Mouse (Mus musculus): ENCODE data around the gene Slc9a3r2. TPM values are rescaled to one million over a fixed set of nuclear protein-coding genes. Genes with fewer than 3 reads are reported as not detected.

Gene Slc9a3r2
- polyA plus RNA-seq, 1 experiment from 2014 or later: 341 TPM

DNA sequence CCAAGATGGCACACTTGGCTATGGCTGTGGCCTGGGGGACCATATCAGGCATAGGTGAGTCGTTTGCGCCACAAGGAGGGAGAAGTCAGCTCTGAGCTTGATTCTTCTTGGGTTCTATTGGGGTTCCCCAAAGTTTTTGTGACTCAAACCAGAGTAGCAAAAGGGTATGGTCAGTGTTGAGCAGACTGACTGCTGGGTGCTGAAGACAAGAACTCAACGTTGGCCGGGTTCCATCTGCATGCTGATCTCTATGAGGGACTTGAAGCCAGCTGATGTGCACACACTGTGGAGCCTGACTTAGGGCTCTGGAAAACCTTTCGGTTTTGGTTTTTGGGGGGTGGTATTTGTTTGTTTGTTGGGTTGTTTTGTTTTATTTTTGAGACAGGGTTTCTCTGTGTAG is 14.4 kb downstream of the Slc9a3r2 start:
- H3K4me1 ChIP-seq (ENCODE audit: insufficient read depth, low read depth, low read length): peaks cover 45% of the 10 kb centered on the region
- H3K9ac ChIP-seq (replicated peaks; ENCODE audit: low read depth): no peak overlapping the region
- H3K27ac ChIP-seq (ENCODE audit: low read length): peak overlapping the region; percentile 52; the same call in 1 of the 2 replicates
- TF ChIP-seq CTCF (IDR thresholded peaks at IDR 0.05): no peak
- TF ChIP-seq EP300 (IDR thresholded peaks at IDR 0.05): no peak; the same call in 1 of the 2 replicates
- 91% methylated on average over 5 of the region's 5 CpGs for WGBS
- H3K4me3 ChIP-seq (ENCODE audit: low read depth, low read length): no peak overlapping the region
- no peaks in the 10 kb centered on the region for H3K27me3 ChIP-seq (replicated peaks; ENCODE audit: insufficient read depth, low read length)
- DNase-seq (ENCODE audit: low spot score): no peak
- H3K4me2 ChIP-seq (replicated peaks; ENCODE audit: low read depth, low read length): no peak overlapping the region
- H3K9me3 ChIP-seq (ENCODE audit: low read length): no peaks in the 10 kb centered on the region
- peaks cover 18% of the 10 kb centered on the region; the same call in 1 of the 2 replicates for H3K36me3 ChIP-seq (ENCODE audit: insufficient read depth, low read length)
- no peak for ATAC-seq

DNA sequence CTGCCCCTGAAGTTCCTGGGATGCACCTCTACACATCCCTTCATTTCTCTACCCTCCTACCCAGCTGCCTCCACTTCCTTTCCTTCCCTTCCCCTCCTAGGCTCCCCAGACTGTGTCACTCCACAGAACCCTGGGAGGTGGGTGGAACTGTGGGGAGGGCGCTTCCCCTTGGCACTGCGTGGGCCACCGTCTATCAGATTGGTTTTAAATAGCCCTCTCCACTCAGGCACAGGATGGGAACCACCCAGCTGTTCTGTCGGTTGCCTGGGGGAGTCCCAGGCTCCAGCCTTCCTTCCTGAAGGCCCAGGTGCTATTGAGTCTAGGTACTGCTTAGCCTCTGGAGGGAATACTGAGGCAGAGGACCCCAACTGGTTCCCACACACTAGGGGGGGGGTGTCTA is 15.1 kb downstream of the Slc9a3r2 start:
- H3K27ac ChIP-seq (ENCODE audit: low read length): peak overlapping the region; percentile 52; the same call in 1 of the 2 replicates
- no peaks in the 10 kb centered on the region for H3K27me3 ChIP-seq (replicated peaks; ENCODE audit: insufficient read depth, low read length)
- peaks cover 45% of the 10 kb centered on the region for H3K4me1 ChIP-seq (ENCODE audit: insufficient read depth, low read depth, low read length)
- DNase-seq (ENCODE audit: low spot score) (peak; percentile 55), ATAC-seq (peak; percentile 18)
- H3K4me2 ChIP-seq (replicated peaks; ENCODE audit: low read depth, low read length): no peak overlapping the region
- 54% methylated on average over 4 of the region's 4 CpGs for WGBS
- H3K9ac ChIP-seq (replicated peaks; ENCODE audit: low read depth): no peak overlapping the region
- peak; percentile 48 for TF ChIP-seq EP300 (IDR thresholded peaks at IDR 0.05)
- TF ChIP-seq CTCF (IDR thresholded peaks at IDR 0.05): no peak
- no peak overlapping the region for H3K4me3 ChIP-seq (ENCODE audit: low read depth, low read length)
- peaks cover 16% of the 10 kb centered on the region; the same call in 1 of the 2 replicates for H3K36me3 ChIP-seq (ENCODE audit: insufficient read depth, low read length)
- no peaks in the 10 kb centered on the region for H3K9me3 ChIP-seq (ENCODE audit: low read length)

DNA sequence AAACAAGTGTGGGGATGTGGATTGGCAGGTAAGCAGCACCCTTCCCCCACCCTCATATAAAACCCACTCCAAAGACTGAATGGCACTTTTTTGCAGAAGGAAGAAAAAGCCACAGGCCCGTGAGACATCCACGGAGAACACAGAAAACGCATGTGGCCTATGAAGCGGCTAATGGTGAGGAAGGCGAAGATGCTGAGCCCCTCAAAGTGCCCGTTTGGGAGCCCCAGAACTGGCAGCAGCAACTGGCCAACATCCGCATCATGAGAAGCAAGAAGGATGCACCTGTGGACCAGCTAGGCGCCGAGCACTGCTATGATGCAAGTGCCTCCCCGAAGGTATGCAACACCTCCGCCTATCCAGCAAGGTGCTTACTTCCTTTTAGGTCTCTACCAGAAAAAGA is 16.3 kb downstream of the Slc9a3r2 start:
- Histone ChIP-seq H3K4me2 (replicated peaks; ENCODE audit: low read depth, low read length) (peak overlapping the region; percentile 95; the same call in 1 of the 2 replicates), H3K27me3 (replicated peaks; ENCODE audit: insufficient read depth, low read length) (no peaks in the 10 kb centered on the region), H3K4me3 (ENCODE audit: low read depth, low read length) (no peak overlapping the region), H3K9me3 (ENCODE audit: low read length) (no peaks in the 10 kb centered on the region), H3K36me3 (ENCODE audit: insufficient read depth, low read length) (peaks cover 15% of the 10 kb centered on the region), H3K9ac (replicated peaks; ENCODE audit: low read depth) (no peak overlapping the region), H3K4me1 (ENCODE audit: insufficient read depth, low read depth, low read length) (peaks cover 40% of the 10 kb centered on the region), H3K27ac (ENCODE audit: low read length) (peak overlapping the region; percentile 97)
- DNase-seq (ENCODE audit: low spot score): no peak
- no peak for TF ChIP-seq EP300 (IDR thresholded peaks at IDR 0.05)
- TF ChIP-seq CTCF (IDR thresholded peaks at IDR 0.05): no peak
- no peak for ATAC-seq
- 92% methylated on average over 11 of the region's 11 CpGs for WGBS

DNA sequence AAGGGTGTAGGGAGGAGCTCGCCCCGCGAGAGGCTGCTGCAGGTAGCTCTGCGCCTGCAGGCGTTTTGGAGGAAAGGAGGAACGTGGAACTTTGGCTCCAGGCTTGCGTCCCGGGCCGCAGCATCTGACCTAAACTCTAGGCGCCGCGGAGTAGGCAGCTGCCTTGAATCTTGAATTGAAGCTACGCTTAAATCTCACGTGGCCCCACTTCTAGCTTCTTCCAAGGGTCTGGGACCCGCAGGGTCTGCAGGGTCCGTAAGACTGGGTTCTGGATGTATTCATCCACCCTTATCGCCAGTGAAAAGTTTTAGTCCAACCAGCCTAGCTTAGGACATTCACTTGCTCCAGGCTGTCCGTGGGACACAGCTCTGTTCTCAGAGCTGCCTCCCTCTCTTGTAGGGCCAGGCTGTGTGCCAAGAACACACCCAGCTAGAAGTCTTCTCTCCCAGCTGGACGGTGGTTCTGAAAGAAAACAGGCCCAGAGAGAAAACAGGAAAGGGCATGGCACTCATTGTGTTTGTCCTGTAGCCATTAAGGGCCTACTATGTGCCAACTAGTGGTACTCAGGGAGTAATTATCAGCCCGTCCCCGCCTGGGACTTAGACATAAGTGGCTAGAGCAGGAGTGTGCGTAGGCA is 17.2 kb downstream of the Slc9a3r2 start:
- TF ChIP-seq EP300 (IDR thresholded peaks at IDR 0.05): peak; percentile 87
- TF ChIP-seq CTCF (IDR thresholded peaks at IDR 0.05): no peak
- H3K4me2 ChIP-seq (replicated peaks; ENCODE audit: low read depth, low read length): peak overlapping the region; percentile 95

DNA sequence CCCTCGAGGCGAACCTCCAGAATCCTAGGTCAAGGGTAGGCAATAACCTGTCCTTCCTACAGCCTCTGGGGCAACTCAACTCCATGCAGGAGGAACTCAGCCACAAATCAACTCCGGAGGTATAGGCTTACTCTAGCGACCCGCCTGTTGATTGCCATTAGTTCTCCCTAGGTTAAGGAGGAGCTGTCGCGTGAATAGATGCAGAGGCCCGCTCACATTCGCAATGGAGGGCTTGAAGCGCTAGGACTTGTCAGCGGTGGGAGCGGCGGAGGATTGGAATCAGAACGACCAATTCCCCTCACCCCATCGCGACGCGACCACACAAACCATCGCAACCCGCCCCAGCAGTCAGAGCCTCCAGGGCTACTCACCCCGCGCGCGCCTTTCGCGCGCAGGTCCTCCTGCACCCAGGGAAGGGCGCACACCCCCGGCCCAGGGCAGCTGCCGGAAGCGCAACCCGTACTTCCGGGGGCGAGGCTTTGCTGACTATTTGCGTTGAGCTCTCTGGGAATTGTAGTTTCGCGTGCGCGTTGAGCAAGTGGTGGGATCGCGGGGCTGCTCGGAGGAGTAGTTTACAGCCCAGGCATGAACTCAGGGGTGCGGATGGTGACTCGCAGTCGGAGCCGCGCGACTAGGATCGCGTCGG is 17.8 kb downstream of the Slc9a3r2 start, which contains the start of the genes Tsc2 and Nthl1:
TSS of gene Tsc2 (minus strand) at position 464 of the 646 bp plus-strand sequence.
TSS of gene Nthl1 (plus strand) at position 514 of the 646 bp plus-strand sequence.
- H3K27ac ChIP-seq (ENCODE audit: low read length): peak within 1 kb of the TSS; percentile 97
- 1% methylated on average over 50 of the region's 51 CpGs for WGBS
- H3K36me3 ChIP-seq (ENCODE audit: insufficient read depth, low read length): peaks cover 15% of the 10 kb centered on the region
- no peaks in the 10 kb centered on the region for H3K9me3 ChIP-seq (ENCODE audit: low read length)
- peaks cover 37% of the 10 kb centered on the region for H3K4me1 ChIP-seq (ENCODE audit: insufficient read depth, low read depth, low read length)
- ATAC-seq (peak; percentile 70), DNase-seq (ENCODE audit: low spot score) (peak; percentile 92)
- TF ChIP-seq CTCF (IDR thresholded peaks at IDR 0.05) (no peak), EP300 (IDR thresholded peaks at IDR 0.05) (no peak)
- no peaks in the 10 kb centered on the region for H3K27me3 ChIP-seq (replicated peaks; ENCODE audit: insufficient read depth, low read length)
- H3K9ac ChIP-seq (replicated peaks; ENCODE audit: low read depth): peak within 1 kb of the TSS; percentile 72
- peak within 1 kb of the TSS; percentile 66 for H3K4me3 ChIP-seq (ENCODE audit: low read depth, low read length)
- H3K4me2 ChIP-seq (replicated peaks; ENCODE audit: low read depth, low read length): peak within 1 kb of the TSS; percentile 95

More for the DNA sequence above, 17.2 kb downstream of the Slc9a3r2 start:
- Histone ChIP-seq H3K27me3 (replicated peaks; ENCODE audit: insufficient read depth, low read length) (no peaks in the 10 kb centered on the region), H3K36me3 (ENCODE audit: insufficient read depth, low read length) (peaks cover 15% of the 10 kb centered on the region), H3K9me3 (ENCODE audit: low read length) (no peaks in the 10 kb centered on the region), H3K4me3 (ENCODE audit: low read depth, low read length) (peak overlapping the region; percentile 66), H3K27ac (ENCODE audit: low read length) (peak overlapping the region; percentile 97), H3K9ac (replicated peaks; ENCODE audit: low read depth) (peak overlapping the region; percentile 72), H3K4me1 (ENCODE audit: insufficient read depth, low read depth, low read length) (peaks cover 40% of the 10 kb centered on the region)
- peak; percentile 94 for DNase-seq (ENCODE audit: low spot score)
- 5% methylated on average over 21 of the region's 22 CpGs for WGBS
- peak; percentile 82 for ATAC-seq

DNA sequence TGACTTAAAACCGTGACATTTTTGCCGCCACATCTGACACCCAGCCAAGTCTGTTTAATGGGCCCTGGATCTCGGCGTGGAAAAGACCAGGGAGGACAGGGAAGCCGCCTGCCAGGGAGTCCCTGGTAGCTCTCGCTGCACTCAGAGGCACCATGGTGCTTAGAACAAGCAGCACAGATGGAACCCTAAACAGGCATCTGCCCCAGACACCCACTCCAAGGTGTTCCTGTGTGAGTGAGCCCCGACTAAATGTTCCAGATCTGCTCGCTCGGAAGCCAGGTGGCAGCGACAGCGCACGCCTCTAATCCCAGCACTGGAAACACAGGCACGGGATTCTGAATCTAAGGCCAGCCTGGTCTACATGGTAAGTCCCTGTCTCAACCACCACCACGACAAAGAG is 20.1 kb downstream of the Slc9a3r2 start:
- Histone ChIP-seq H3K27ac (ENCODE audit: low read length) (no peak overlapping the region), H3K4me2 (replicated peaks; ENCODE audit: low read depth, low read length) (no peak overlapping the region), H3K9ac (replicated peaks; ENCODE audit: low read depth) (no peak overlapping the region), H3K4me1 (ENCODE audit: insufficient read depth, low read depth, low read length) (peaks cover 21% of the 10 kb centered on the region), H3K4me3 (ENCODE audit: low read depth, low read length) (no peak overlapping the region), H3K27me3 (replicated peaks; ENCODE audit: insufficient read depth, low read length) (no peaks in the 10 kb centered on the region), H3K36me3 (ENCODE audit: insufficient read depth, low read length) (peaks cover 27% of the 10 kb centered on the region), H3K9me3 (ENCODE audit: low read length) (no peaks in the 10 kb centered on the region)
- DNase-seq (ENCODE audit: low spot score) (no peak), ATAC-seq (no peak)
- no peak for TF ChIP-seq CTCF (IDR thresholded peaks at IDR 0.05)
- TF ChIP-seq EP300 (IDR thresholded peaks at IDR 0.05): no peak
- WGBS: 83% methylated on average over 14 of the region's 14 CpGs
